ENCODE assay signal across 8 mouse cellular contexts in the genomic region with DNA sequence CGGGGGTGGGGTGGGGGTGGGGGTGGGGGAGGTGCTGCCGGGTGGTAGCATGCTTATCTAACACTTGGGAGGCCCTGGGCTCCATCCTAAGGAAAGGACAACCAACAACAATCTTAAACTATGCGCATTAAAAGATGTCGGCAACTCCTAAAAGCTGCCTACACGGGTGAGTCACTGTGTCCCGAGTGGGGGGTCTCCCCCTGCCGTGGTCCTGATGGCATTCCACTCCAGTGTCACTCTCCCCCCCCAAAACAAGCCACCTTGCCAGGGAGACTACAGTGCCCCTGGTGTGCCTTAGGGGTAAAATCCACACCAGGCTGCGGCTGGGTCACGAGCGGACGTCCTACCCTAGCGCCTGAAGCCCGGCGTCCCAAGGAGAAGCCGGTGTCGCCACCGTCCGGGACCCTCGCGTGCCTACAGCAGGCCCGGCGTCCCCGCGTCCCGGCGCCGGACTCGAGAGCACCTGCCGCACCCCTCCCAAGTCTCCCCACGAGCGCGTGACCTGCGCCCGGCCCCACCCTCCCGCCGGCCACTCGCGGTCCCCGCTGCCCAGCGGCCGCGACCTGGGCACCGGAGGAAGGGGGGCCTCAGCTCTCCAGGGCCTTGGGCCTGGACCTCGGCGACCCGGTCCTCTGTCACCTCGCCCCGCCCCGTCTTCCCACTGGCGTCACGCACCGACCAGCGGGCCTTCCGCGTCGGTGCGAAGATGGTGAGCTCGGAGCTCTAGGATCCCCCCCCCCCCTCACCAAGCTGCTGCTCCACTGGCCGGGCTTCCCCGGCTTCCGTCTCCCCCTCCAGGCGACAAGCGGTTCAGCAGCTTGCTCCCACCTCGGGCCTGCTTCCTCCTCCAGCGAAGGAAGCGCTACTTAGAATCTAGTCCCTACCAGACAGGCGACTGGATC. TPM values are rescaled to one million over a fixed set of nuclear protein-coding genes. Genes with fewer than 3 reads are reported as not detected.
DNase-seq lines count a peak whose midpoint lies in the region; ATAC-seq and TF ChIP-seq lines count a peak whose summit lies in the region.

Gene Fbxo6 (minus strand): TSS at position 874 of the 902 bp plus-strand sequence.

- H3K4me3 ChIP-seq in lung, postnatal 0 days (ENCODE audit: low read depth, low read length), result peak within 1 kb of the TSS; percentile 70

- under 1% methylated on average over 35 of the region's 67 CpGs for WGBS in lung, postnatal 0 days

- H3K9me3 ChIP-seq in lung, postnatal 0 days (ENCODE audit: low read length), result no peaks in the 10 kb centered on the region

- no peaks in the 10 kb centered on the region for H3K4me1 ChIP-seq in lung, postnatal 0 days (ENCODE audit: insufficient read depth, low read depth, low read length)

- peak; percentile 94 for DNase-seq in MN1 (ENCODE audit: low spot score)
- peak; percentile 81 for DNase-seq in cerebellum, adult 8-10 months
- DNase-seq in layer of hippocampus, postnatal 10 days (ENCODE audit: low spot score in 2 of 2), result peak; percentile 84 to 89
- peak; percentile 95 for DNase-seq in lung, postnatal 0 days (ENCODE audit: low spot score)
- DNase-seq in ovary, postnatal 10 days (ENCODE audit: low spot score), result peak; percentile 58
- DNase-seq in thymus, postnatal 0 days (ENCODE audit: low spot score), result peak; percentile 91

- TF ChIP-seq CTCF in lung, postnatal 0 days (IDR thresholded peaks at IDR 0.05), result peak; percentile 85

- peak within 1 kb of the TSS; percentile 94 for H3K27ac ChIP-seq in lung, postnatal 0 days (ENCODE audit: low read length)

- no peaks in the 10 kb centered on the region for H3K36me3 ChIP-seq in lung, postnatal 0 days (ENCODE audit: insufficient read depth, low read length)

- TF ChIP-seq EP300 in lung, postnatal 0 days (IDR thresholded peaks at IDR 0.05), result no peak

- peak within 1 kb of the TSS; percentile 85 for H3K4me2 ChIP-seq in lung, postnatal 0 days (replicated peaks; ENCODE audit: low read depth, low read length)

- ATAC-seq in frontal cortex, adult (ENCODE audit: low TSS enrichment), result peak; percentile 90
- peak; percentile 93 to 96 for ATAC-seq in hematopoietic stem cell, adult 5-6 weeks (replicated peaks in 1 of 2; ENCODE audit: insufficient read depth in 1 of 2, low FRiP score in 2 of 2, low TSS enrichment in 1 of 2, low read depth in 1 of 2, poor library complexity in 2 of 2, severe bottlenecking in 2 of 2)
- peak; percentile 95 for ATAC-seq in lung, postnatal 0 days

- H3K27me3 ChIP-seq in lung, postnatal 0 days (replicated peaks; ENCODE audit: insufficient read depth, low read length), result no peaks in the 10 kb centered on the region

- H3K9ac ChIP-seq in lung, postnatal 0 days (replicated peaks; ENCODE audit: low read depth), result peak within 1 kb of the TSS; percentile 76

RNA-seq across cellular contexts. Expression of gene Fbxo6, which starts in this region (rescaled TPM):
- total RNA-seq in hematopoietic stem cell, adult 5-6 weeks (2017), result 6.2 and 13.1 TPM in 2 replicates
- total RNA-seq in layer of hippocampus, postnatal 10 days (2021), result 10 to 100 TPM; 22.6 to 26.3 TPM
- polyA plus RNA-seq in lung, postnatal 0 days (2015; fragmentation: Nextera tagmentation; extraction: Ambion mirVana), result 53.1 and 58.5 TPM in 2 replicates
- 36.2 and 37.7 TPM in 2 replicates for polyA plus RNA-seq in thymus, postnatal 0 days (2015; fragmentation: Nextera tagmentation; extraction: Ambion mirVana)

Comparison
In these comparisons a context has a peak if more than half of its experiments do, and no peak if none do; other contexts are left out.
1. Peak in every context shown above with its lines: DNase-seq, ATAC-seq, H3K4me3 ChIP-seq and H3K27ac ChIP-seq.